Mouse (Mus musculus) forebrain, embryonic 16.5 days (tissue): ENCODE results near the gene 4930519G04Rik. TPM values are rescaled to one million over a fixed set of nuclear protein-coding genes. Genes with fewer than 3 reads are reported as not detected.
"Not testable (repeated sequence)": the region's sequence is repeated elsewhere in the genome, so short reads cannot be mapped to it uniquely, and the experiment has no call there.

Source experiments
- ATAC-seq: fragments of 200-750 bp; cut with Nextera tagmentation; 2 replicates; pipeline ENCODE4 v1.8.0; 2017; ENCODE audit warnings: mild to moderate bottlenecking, moderate library complexity
- H3K27ac ChIP-seq: fragments of 300-500 bp; sonication (generic); 2 replicates; pipeline ENCODE4 v1.5.1; 2014; ENCODE audit warnings: low read length, control low read depth
- H3K27me3 ChIP-seq: fragments of 300-500 bp; sonication (generic); replicated peaks from 2 replicates; pipeline ENCODE4 v1.6.1; 2014; ENCODE audit warnings: low read length; ENCODE audit not compliant: control insufficient read depth, insufficient read depth
- H3K36me3 ChIP-seq: fragments of 300-500 bp; sonication (generic); 2 replicates; pipeline ENCODE4 v1.6.1; 2014; ENCODE audit not compliant: control insufficient read depth, insufficient read depth
- H3K4me1 ChIP-seq: fragments of 300-500 bp; sonication (generic); replicated peaks from 2 replicates; pipeline ENCODE4 v1.6.1; 2014; ENCODE audit warnings: low read length; ENCODE audit not compliant: control insufficient read depth, insufficient read depth
- H3K4me2 ChIP-seq: fragments of 300-500 bp; sonication (generic); 2 replicates; pipeline ENCODE4 v1.6.1; 2014; ENCODE audit warnings: mild to moderate bottlenecking, low read length, control low read depth
- H3K4me3 ChIP-seq: fragments of 300-500 bp; sonication (generic); replicated peaks from 2 replicates; pipeline ENCODE4 v1.5.1; 2014; ENCODE audit warnings: mild to moderate bottlenecking, low read length, control low read depth
- H3K9ac ChIP-seq: fragments of 300-500 bp; sonication (generic); replicated peaks from 2 replicates; pipeline ENCODE4 v1.6.1; 2014; ENCODE audit warnings: low read depth, low read length, control low read depth
- H3K9me3 ChIP-seq: fragments of 300-500 bp; sonication (generic); 2 replicates; pipeline ENCODE4 v1.6.1; 2016; ENCODE audit warnings: low read length; ENCODE audit not compliant: control insufficient read depth
- WGBS: fragments of 180-500 bp; shearing (Covaris S2); extraction: QIAGEN DNeasy Blood & Tissue Kit; methylation state at CpG from one replicate; pipeline ENCODE4 v1.1.7; 2014; 5-methylcytosine and 5-hydroxymethylcytosine counted together
- polyA plus RNA-seq: library from polyadenylated mRNA; unstranded; fragments of >200 nt; fragmentation: Nextera tagmentation; extraction: Ambion mirVana; gene quantifications from 2 replicates; pipeline ENCODE4 v1.2.1, GENCODE M21; 2015

4930519G04Rik gene
- not detected in 2 replicates for polyA plus RNA-seq

GRCm38 (mm10) chr5:114853364-114853763 is at the start of gene 4930519G04Rik:
4930519G04Rik (plus strand) TSS chr5:114853664.
- not testable (repeated sequence) for H3K27ac ChIP-seq, H3K27me3 ChIP-seq, H3K4me2 ChIP-seq, H3K4me1 ChIP-seq, H3K36me3 ChIP-seq, H3K9ac ChIP-seq, H3K4me3 ChIP-seq, ATAC-seq, H3K9me3 ChIP-seq
- WGBS = 74% methylated on average over 3 of the region's 5 CpGs

GRCm38 (mm10) chr5:114804335-114804734 is 49.1 kb upstream of the 4930519G04Rik start:
- H3K4me1 ChIP-seq = no peaks in the 10 kb centered on the region
- no peak overlapping the region for H3K27ac ChIP-seq
- no peaks in the 10 kb centered on the region for H3K27me3 ChIP-seq
- H3K4me2 ChIP-seq = no peak overlapping the region
- no peak for ATAC-seq
- peaks cover 42% of the 10 kb centered on the region for H3K36me3 ChIP-seq
- WGBS = 78% methylated on average over 11 of the region's 13 CpGs
- no peak overlapping the region for H3K9ac ChIP-seq
- H3K4me3 ChIP-seq = no peak overlapping the region
- no peaks in the 10 kb centered on the region for H3K9me3 ChIP-seq

- WGBS = 29% methylated on average over 3 of the region's 3 CpGs
- no peak overlapping the region for H3K27ac ChIP-seq
- no peak for ATAC-seq
- H3K4me3 ChIP-seq = no peak overlapping the region
- no peaks in the 10 kb centered on the region for H3K9me3 ChIP-seq
- no peaks in the 10 kb centered on the region for H3K27me3 ChIP-seq
- no peaks in the 10 kb centered on the region; the same call in 1 of the 2 replicates for H3K4me1 ChIP-seq
- H3K9ac ChIP-seq = no peak overlapping the region
- peaks cover 40% of the 10 kb centered on the region for H3K36me3 ChIP-seq
- H3K4me2 ChIP-seq = no peak overlapping the region
Observed at GRCm38 (mm10) chr5:114804958-114805357, 48.5 kb upstream of the 4930519G04Rik start.

GRCm38 (mm10) chr5:114805436-114806350 is 47.8 kb upstream of the 4930519G04Rik start:
- no peak overlapping the region for H3K4me2 ChIP-seq
- peaks cover 40% of the 10 kb centered on the region for H3K36me3 ChIP-seq
- H3K27me3 ChIP-seq = no peaks in the 10 kb centered on the region
- no peak overlapping the region for H3K4me3 ChIP-seq
- H3K9me3 ChIP-seq = no peaks in the 10 kb centered on the region
- no peak for ATAC-seq
- H3K27ac ChIP-seq = no peak overlapping the region; the same call in 1 of the 2 replicates
- H3K4me1 ChIP-seq = no peaks in the 10 kb centered on the region; the same call in 1 of the 2 replicates
- 87% methylated on average over 15 of the region's 15 CpGs for WGBS
- no peak overlapping the region for H3K9ac ChIP-seq

GRCm38 (mm10) chr5:114806636-114807035 is 46.8 kb upstream of the 4930519G04Rik start:
- Histone ChIP-seq H3K4me2 (no peak overlapping the region), H3K9ac (no peak overlapping the region), H3K36me3 (peaks cover 36% of the 10 kb centered on the region), H3K4me3 (no peak overlapping the region), H3K4me1 (peaks cover 4% of the 10 kb centered on the region; the same call in 1 of the 2 replicates), H3K9me3 (no peaks in the 10 kb centered on the region), H3K27me3 (no peaks in the 10 kb centered on the region), H3K27ac (0 out of 2 replicates have a peak overlapping the region, but pooled peaks have one; percentile 20)
- WGBS = 87% methylated on average over 8 of the region's 8 CpGs
- ATAC-seq = no peak

GRCm38 (mm10) chr5:114807063-114807462 is 46.4 kb upstream of the 4930519G04Rik start:
- 51% methylated on average over 9 of the region's 9 CpGs for WGBS
- H3K27ac ChIP-seq = no peak overlapping the region; the same call in 1 of the 2 replicates

GRCm38 (mm10) chr5:114807468-114807867 is 46.0 kb upstream of the 4930519G04Rik start:
- no peak overlapping the region for H3K4me3 ChIP-seq
- H3K9ac ChIP-seq = no peak overlapping the region
- H3K27ac ChIP-seq = no peak overlapping the region; the same call in 1 of the 2 replicates
- 23% methylated on average over 8 of the region's 8 CpGs for WGBS
- ATAC-seq = peak; percentile 11; the same call in 1 of the 2 replicates
- H3K4me2 ChIP-seq = no peak overlapping the region
- H3K4me1 ChIP-seq = peaks cover 11% of the 10 kb centered on the region
- H3K27me3 ChIP-seq = no peaks in the 10 kb centered on the region
- peaks cover 33% of the 10 kb centered on the region for H3K36me3 ChIP-seq
- no peaks in the 10 kb centered on the region for H3K9me3 ChIP-seq

More at GRCm38 (mm10) chr5:114807063-114807462, 46.4 kb upstream of the 4930519G04Rik start:
- ATAC-seq = no peak
- Histone ChIP-seq H3K4me1 (peaks cover 7% of the 10 kb centered on the region), H3K4me2 (no peak overlapping the region), H3K9ac (no peak overlapping the region), H3K9me3 (no peaks in the 10 kb centered on the region), H3K4me3 (no peak overlapping the region), H3K27me3 (no peaks in the 10 kb centered on the region), H3K36me3 (peaks cover 33% of the 10 kb centered on the region)

- no peak overlapping the region for H3K4me3 ChIP-seq
- H3K4me1 ChIP-seq = peaks cover 16% of the 10 kb centered on the region
- no peak overlapping the region for H3K27ac ChIP-seq
- no peaks in the 10 kb centered on the region for H3K27me3 ChIP-seq
- no peak overlapping the region for H3K9ac ChIP-seq
- H3K9me3 ChIP-seq = no peaks in the 10 kb centered on the region
- no peak overlapping the region for H3K4me2 ChIP-seq
- ATAC-seq = no peak
- 72% methylated on average over 6 of the region's 6 CpGs for WGBS
- peaks cover 33% of the 10 kb centered on the region for H3K36me3 ChIP-seq
Observed at GRCm38 (mm10) chr5:114807893-114808292, 45.6 kb upstream of the 4930519G04Rik start.

- Histone ChIP-seq H3K27me3 (no peaks in the 10 kb centered on the region), H3K9me3 (no peaks in the 10 kb centered on the region), H3K36me3 (peaks cover 29% of the 10 kb centered on the region), H3K9ac (no peak overlapping the region), H3K27ac (no peak overlapping the region), H3K4me3 (no peak overlapping the region), H3K4me1 (peaks cover 17% of the 10 kb centered on the region), H3K4me2 (no peak overlapping the region)
- WGBS = 86% methylated on average over 8 of the region's 8 CpGs
- no peak for ATAC-seq
Observed at GRCm38 (mm10) chr5:114808385-114808784, 45.1 kb upstream of the 4930519G04Rik start.
